Mouse (Mus musculus) kidney, adult 8-10 months (tissue): Measurements from ENCODE around the gene Dock9.

Experiments
- DNase-seq, 2 experiments: peaks; one replicate each; pipeline ENCODE4 v3.0.0; 2022

Gene Dock9

DNA sequence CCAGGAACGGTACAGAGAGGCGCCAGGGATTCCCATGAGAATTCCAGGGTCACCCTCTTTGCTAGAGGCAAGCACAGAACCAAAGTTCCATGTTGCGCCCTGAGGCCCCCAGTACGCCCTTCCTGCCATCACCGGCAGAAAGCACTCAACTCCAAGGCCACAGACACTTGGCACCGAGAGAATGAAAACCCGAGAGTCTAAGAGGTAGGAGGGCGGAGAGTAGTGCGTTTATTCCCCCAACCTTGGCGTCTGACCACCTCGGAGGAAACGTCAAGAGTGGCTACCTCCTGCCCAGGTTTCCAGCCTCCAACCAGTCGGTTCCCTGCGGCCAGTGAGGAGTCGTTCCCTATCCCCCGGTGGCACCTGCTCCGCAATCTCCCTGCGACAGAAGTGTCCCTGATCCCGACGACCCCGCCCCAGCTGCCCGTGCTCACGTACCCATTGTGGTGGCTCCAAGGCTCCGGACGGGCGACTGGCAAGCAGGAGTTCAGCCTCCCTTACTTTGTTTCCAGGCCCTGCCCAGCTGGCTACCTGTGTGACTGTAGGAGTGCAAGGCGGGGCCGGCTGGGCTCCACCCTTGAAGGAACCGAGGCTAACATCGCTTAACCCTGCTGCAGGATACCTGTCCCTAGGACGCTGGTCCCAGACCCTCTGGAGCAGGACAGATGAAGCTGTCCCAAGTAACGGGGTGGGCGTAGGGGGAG is 292.7 kb downstream of the Dock9 start, which contains the start of gene Slc15a1:
Gene Slc15a1, minus strand, starts transcription at position 472 of the 704 bp plus-strand sequence.
- DNase-seq, result peak in 1 of 2 experiments; percentile 13

DNA sequence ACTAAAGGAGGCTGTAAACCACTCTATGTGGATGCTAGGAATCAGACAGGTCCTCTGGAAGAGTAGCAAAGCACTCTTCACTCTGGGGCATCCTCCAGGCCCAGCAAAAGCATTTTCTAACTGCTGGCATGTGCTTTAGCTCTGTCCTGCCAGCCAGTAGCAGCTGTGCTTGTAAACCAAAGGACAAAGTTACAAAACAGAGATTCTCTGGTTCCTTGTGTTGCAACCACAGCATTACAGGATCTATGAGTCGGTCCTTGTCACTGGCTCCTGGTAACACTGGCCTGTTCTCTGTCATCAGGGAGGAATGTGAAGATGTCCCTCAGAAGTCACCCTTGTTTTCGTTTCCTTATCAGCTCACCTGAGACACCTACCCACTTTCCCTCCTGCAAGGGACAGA is 297.1 kb downstream of the Dock9 start:
- no peak for DNase-seq

DNA sequence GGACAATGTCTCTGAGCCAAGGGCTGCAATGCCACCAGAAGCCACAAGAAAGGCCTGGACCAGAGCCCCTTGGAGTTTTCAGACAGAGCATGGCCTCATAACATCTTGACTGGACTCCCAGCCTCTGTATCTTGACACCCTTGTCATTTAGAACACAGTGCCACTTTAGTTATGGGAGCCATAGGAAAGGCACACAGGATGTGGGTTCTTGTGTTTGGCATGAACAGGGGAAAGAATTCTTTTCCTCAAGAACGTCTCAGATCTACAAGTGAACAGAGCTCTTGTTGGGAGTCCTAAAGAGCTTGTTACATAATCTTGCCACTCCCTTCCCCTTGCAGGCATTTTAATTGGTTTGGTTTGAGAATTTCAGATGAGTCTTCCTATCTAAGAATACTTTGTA is 297.9 kb downstream of the Dock9 start:
- no peak for DNase-seq

DNA sequence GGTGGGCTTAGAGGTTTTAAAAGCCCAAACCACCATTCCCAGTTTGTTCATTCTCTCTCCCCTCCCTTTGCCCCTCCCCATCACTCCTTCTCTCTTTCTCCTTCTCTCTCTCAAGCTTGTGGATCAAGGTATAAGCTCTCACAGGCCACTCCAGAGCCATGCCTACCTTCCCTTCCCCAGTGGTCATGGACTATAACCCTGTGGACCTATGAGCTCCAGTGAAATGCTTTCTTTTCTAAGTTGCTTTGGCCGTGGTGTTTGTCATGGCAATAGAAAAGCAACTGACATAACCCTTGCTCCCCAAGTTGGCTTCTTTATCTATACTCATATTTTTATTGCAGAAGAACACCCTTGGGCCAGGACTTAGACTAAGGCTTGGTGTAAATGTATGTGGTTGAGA is 299.8 kb downstream of the Dock9 start:
- no peak for DNase-seq

DNA sequence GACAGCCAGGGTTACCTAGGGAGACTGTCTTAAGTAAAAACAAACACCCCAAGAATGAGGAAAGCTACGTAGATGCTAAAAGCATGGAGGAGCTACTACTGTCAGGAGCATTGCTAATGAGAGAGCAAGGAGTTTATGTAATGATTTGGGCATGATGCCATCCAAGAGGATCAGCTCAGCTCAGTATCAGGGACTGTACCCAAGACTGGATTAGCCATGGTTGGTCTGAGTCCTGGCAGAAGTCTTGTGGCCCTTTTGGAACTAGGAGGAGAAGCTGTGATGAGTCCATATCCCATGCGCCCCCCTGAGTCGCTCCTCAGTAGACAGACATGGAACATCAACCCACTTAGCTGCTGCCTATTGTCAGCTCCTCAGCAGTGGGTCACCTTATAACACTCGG is 301.9 kb downstream of the Dock9 start:
- no peak for DNase-seq

GRCm38 (mm10) chr14:121495120-121495519 is 302.5 kb downstream of the Dock9 start:
- DNase-seq, result no peak

- DNase-seq, result no peak
Observed at GRCm38 (mm10) chr14:121494238-121494637, 303.4 kb downstream of the Dock9 start.

- DNase-seq, result no peak
Observed at GRCm38 (mm10) chr14:121493712-121494111, 303.9 kb downstream of the Dock9 start.

- DNase-seq, result peak in 1 of 2 experiments; percentile 34
Observed at GRCm38 (mm10) chr14:121492328-121492727, 305.3 kb downstream of the Dock9 start.
